Mouse (Mus musculus) thymus, adult 2 months (tissue): Measurements from ENCODE around the gene E2f2. TPM values are rescaled to one million over a fixed set of nuclear protein-coding genes. Genes with fewer than 3 reads are reported as not detected.

Experiments used
- DNase-seq: peaks from one replicate; pipeline ENCODE4 v3.0.0; 2021
- H3K27ac ChIP-seq: fragments of 200-500 bp; 2 replicates; pipeline ENCODE4 v1.5.1; 2012; ENCODE audit warnings: low read length, control low read depth; ENCODE audit not compliant: control insufficient read depth, insufficient read depth
- H3K27me3 ChIP-seq: fragments of 200-500 bp; 2 replicates; pipeline ENCODE4 v1.6.1; 2012; ENCODE audit warnings: mild to moderate bottlenecking, low read length, moderate library complexity, mixed read lengths; ENCODE audit not compliant: control insufficient read depth, insufficient read depth
- H3K36me3 ChIP-seq: fragments of 200-500 bp; 2 replicates; pipeline ENCODE4 v1.6.1; 2012; ENCODE audit warnings: mild to moderate bottlenecking, low read length, moderate library complexity; ENCODE audit not compliant: control insufficient read depth, insufficient read depth
- H3K4me1 ChIP-seq: fragments of 200-500 bp; replicated peaks from 2 replicates; pipeline ENCODE4 v1.6.1; 2012; ENCODE audit warnings: low read length; ENCODE audit not compliant: control insufficient read depth, insufficient read depth
- H3K4me3 ChIP-seq: fragments of 200-500 bp; 2 replicates; pipeline ENCODE4 v1.5.1; 2012; ENCODE audit warnings: mild to moderate bottlenecking, low read length, control low read depth, moderate library complexity; ENCODE audit not compliant: control insufficient read depth, insufficient read depth
- CTCF ChIP-seq: fragments of 200-500 bp; IDR thresholded peaks from 2 replicates; pipeline ENCODE4 v1.5.1; 2012; ENCODE audit warnings: mild to moderate bottlenecking, control low read depth, low read length, moderate library complexity, borderline replicate concordance; ENCODE audit not compliant: control insufficient read depth, poor library complexity, insufficient read depth; ENCODE audit errors: extremely low read depth
- POLR2A ChIP-seq: fragments of 200-500 bp; IDR thresholded peaks from 2 replicates; pipeline ENCODE4 v1.6.1; 2012; ENCODE audit warnings: mild to moderate bottlenecking, low read length, control low read depth, moderate library complexity; ENCODE audit not compliant: control insufficient read depth, poor library complexity, insufficient read depth; ENCODE audit errors: extremely low read depth
- WGBS: fragments of 180-500 bp; shearing (Covaris S2); methylation state at CpG from one replicate; pipeline ENCODE4 v1.1.7; 2018; 5-methylcytosine and 5-hydroxymethylcytosine counted together
- polyA plus RNA-seq: library from polyadenylated mRNA; depleted of rRNA; stranded (reverse); fragments of >200 nt; gene quantifications from 2 replicates; pipeline ENCODE4 v1.2.3, GENCODE M21; 2012

E2f2 gene
- polyA plus RNA-seq, 1 experiment = 164 TPM

- H3K27ac ChIP-seq = peak overlapping the region; percentile 94
- H3K27me3 ChIP-seq = no peaks in the 10 kb centered on the region
- peak overlapping the region; percentile 6 for H3K4me3 ChIP-seq
- DNase-seq = peak; percentile 36
- H3K36me3 ChIP-seq = no peaks in the 10 kb centered on the region
- TF ChIP-seq POLR2A (no peak), CTCF (no peak)
- 60% methylated on average over 10 of the region's 10 CpGs for WGBS
- H3K4me1 ChIP-seq = peaks cover 73% of the 10 kb centered on the region
Observed at GRCm38 (mm10) chr4:136176022-136176552, 3.9 kb downstream of the E2f2 start.

GRCm38 (mm10) chr4:136177244-136177611, 5.0 kb downstream of the E2f2 start:
- peak overlapping the region; percentile 25 for H3K4me3 ChIP-seq
- peaks cover 70% of the 10 kb centered on the region for H3K4me1 ChIP-seq
- H3K27ac ChIP-seq = peak overlapping the region; percentile 94
- H3K27me3 ChIP-seq = no peaks in the 10 kb centered on the region
- DNase-seq = peak; percentile 77
- H3K36me3 ChIP-seq = no peaks in the 10 kb centered on the region
- 3% methylated on average over 8 of the region's 8 CpGs for WGBS
- TF ChIP-seq POLR2A = 0 out of 2 replicates have a peak, but pooled peaks have one; percentile 40
- TF ChIP-seq CTCF = no peak; the same call in 1 of the 2 replicates

- peaks cover 70% of the 10 kb centered on the region for H3K4me1 ChIP-seq
- DNase-seq = peak; percentile 85
- peak overlapping the region; percentile 94 for H3K27ac ChIP-seq
- H3K27me3 ChIP-seq = no peaks in the 10 kb centered on the region
- H3K4me3 ChIP-seq = peak overlapping the region; percentile 39
- no peak for TF ChIP-seq POLR2A
- TF ChIP-seq CTCF = no peak; the same call in 1 of the 2 replicates
- WGBS = 3% methylated on average over 11 of the region's 11 CpGs
- H3K36me3 ChIP-seq = no peaks in the 10 kb centered on the region
Observed at GRCm38 (mm10) chr4:136177612-136178474, 5.6 kb downstream of the E2f2 start.

- Histone ChIP-seq H3K27ac (peak overlapping the region; percentile 86), H3K27me3 (no peaks in the 10 kb centered on the region), H3K4me3 (peak overlapping the region; percentile 39), H3K4me1 (peaks cover 65% of the 10 kb centered on the region), H3K36me3 (0 out of 2 replicates have a peak, but pooled peaks cover 4% of the 10 kb centered on the region)
- no peak for TF ChIP-seq CTCF
- DNase-seq = peak; percentile 49
- WGBS = 12% methylated on average over 12 of the region's 12 CpGs
Observed at GRCm38 (mm10) chr4:136178475-136178921, 6.3 kb downstream of the E2f2 start.

- no peaks in the 10 kb centered on the region for H3K27me3 ChIP-seq
- peaks cover 58% of the 10 kb centered on the region for H3K4me1 ChIP-seq
- H3K4me3 ChIP-seq = peak overlapping the region; percentile 2; the same call in 1 of the 2 replicates
- DNase-seq = no peak
- TF ChIP-seq CTCF (no peak), POLR2A (no peak)
- 36% methylated on average over 7 of the region's 7 CpGs for WGBS
- H3K36me3 ChIP-seq = peaks cover 9% of the 10 kb centered on the region; the same call in 1 of the 2 replicates
- H3K27ac ChIP-seq = peak overlapping the region; percentile 86
Observed at GRCm38 (mm10) chr4:136179456-136179855, 7.3 kb downstream of the E2f2 start.

- no peaks in the 10 kb centered on the region for H3K27me3 ChIP-seq
- 21% methylated on average over 15 of the region's 15 CpGs for WGBS
- DNase-seq = peak; percentile 94
- peaks cover 12% of the 10 kb centered on the region; the same call in 1 of the 2 replicates for H3K36me3 ChIP-seq
- no peak for TF ChIP-seq POLR2A
- TF ChIP-seq CTCF = peak; percentile 96
- H3K27ac ChIP-seq = peak overlapping the region; percentile 86
- peaks cover 54% of the 10 kb centered on the region for H3K4me1 ChIP-seq
- H3K4me3 ChIP-seq = peak overlapping the region; percentile 53
Observed at GRCm38 (mm10) chr4:136179998-136180397, 7.8 kb downstream of the E2f2 start.
